In the genomic region with DNA sequence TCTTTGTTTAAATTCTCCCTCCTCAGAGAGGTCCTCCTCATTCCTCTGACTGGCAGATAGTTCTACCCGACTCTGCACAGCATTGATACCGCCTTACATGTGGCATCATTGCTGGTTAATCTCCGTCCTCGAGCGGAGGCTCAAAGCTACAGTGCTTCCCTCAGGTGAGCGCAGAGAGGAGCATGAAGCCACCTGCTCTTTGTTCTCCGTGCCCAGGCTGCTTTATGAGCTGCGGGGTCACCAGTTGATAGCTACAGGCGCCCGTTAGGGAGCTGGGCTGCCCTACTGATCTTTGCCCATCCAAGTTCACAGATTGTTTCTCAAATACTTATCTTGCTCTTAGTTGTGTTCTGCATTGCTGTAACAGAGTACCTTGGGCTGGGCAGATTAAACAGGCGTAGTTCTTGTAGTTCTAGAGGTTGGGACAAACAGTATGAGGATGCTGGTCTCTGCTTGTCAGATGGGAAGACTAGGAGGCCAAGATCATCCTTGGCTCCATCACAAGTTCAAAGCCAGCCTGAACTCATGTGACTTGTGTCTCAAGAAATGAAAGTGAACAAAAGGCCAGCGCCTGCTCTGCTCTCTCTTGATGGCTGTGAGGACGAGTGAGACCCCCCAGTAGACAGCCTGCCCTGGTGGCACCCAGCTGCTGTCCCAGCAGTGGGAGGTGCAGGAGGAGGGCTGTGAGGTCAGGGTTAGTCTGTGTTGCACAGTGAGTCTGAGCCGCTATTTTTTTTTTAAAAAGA, we compare ENCODE assay signal across 29 mouse cellular contexts. TPM values are rescaled to one million over a fixed set of nuclear protein-coding genes. Genes with fewer than 3 reads are reported as not detected.
"Had no signal": no experiment of that assay in that cellular context is flagged by ENCODE, and none has a peak within 500 bp of the region (broad histone marks: within the 10 kb centered on the region; RNA-seq: fewer than 3 reads in every experiment).

No protein-coding gene starts in this region.

- ATAC-seq: midbrain, embryonic 15.5 days had no signal

- H3K9ac ChIP-seq: limb, embryonic 13.5 days; liver, embryonic 13.5 days; lung, embryonic 14.5 days; midbrain, embryonic 12.5 days; midbrain, embryonic 15.5 days; neural tube, embryonic 12.5 days; neural tube, embryonic 15.5 days; stomach, embryonic 15.5 days had no signal

- H3K27ac ChIP-seq: kidney, postnatal 0 days; limb, embryonic 10.5 days; limb, embryonic 13.5 days; liver, embryonic 13.5 days; midbrain, embryonic 12.5 days; midbrain, embryonic 15.5 days; neural tube, embryonic 12.5 days; neural tube, embryonic 15.5 days had no signal

- H3K27me3 ChIP-seq: limb, embryonic 13.5 days; liver, embryonic 13.5 days; megakaryocyte, embryonic 14.5 days; midbrain, embryonic 12.5 days; midbrain, embryonic 15.5 days; neural tube, embryonic 12.5 days; neural tube, embryonic 15.5 days; stomach, embryonic 15.5 days had no signal

- H3K9me3 ChIP-seq: limb, embryonic 10.5 days; limb, embryonic 13.5 days; liver, embryonic 13.5 days; megakaryocyte, embryonic 14.5 days; midbrain, embryonic 12.5 days; midbrain, embryonic 15.5 days; neural tube, embryonic 12.5 days; neural tube, embryonic 15.5 days; stomach, embryonic 15.5 days had no signal

- H3K4me2 ChIP-seq: limb, embryonic 13.5 days; liver, embryonic 13.5 days; lung, embryonic 14.5 days; midbrain, embryonic 12.5 days; midbrain, embryonic 15.5 days; neural tube, embryonic 12.5 days; neural tube, embryonic 15.5 days; stomach, embryonic 15.5 days had no signal

- H3K4me3 ChIP-seq: limb, embryonic 10.5 days; limb, embryonic 13.5 days; liver, embryonic 13.5 days; midbrain, embryonic 12.5 days; midbrain, embryonic 15.5 days; neural tube, embryonic 12.5 days; neural tube, embryonic 15.5 days; stomach, embryonic 15.5 days had no signal

- DNase-seq: kidney, adult 2 months; kidney, postnatal 25 days; liver; liver, embryonic 13.5 days; lung, embryonic 14.5 days; lung, postnatal 10 days; lung, postnatal 36 days; retina, postnatal 1 day; right cerebral cortex, postnatal 25 days; spleen, adult 18-20 months; thymus, postnatal 25 days had no signal

RNA-seq across cellular contexts. Expression of gene Srarp, which starts 20.5 kb away (rescaled TPM):
- polyA plus RNA-seq: intestine, embryonic 14.5 days; kidney, embryonic 14.5 days; limb, embryonic 10.5 days; limb, embryonic 13.5 days; liver, embryonic 13.5 days; liver, embryonic 16.5 days; lung, embryonic 14.5 days; neural tube, embryonic 12.5 days; stomach, embryonic 15.5 days; thymus, postnatal 0 days had no signal

RNA-seq across cellular contexts. Expression of gene Hspb7, which starts 35.8 kb away (rescaled TPM):
- polyA plus RNA-seq: kidney, embryonic 14.5 days; midbrain, embryonic 15.5 days; neural tube, embryonic 12.5 days; thymus, postnatal 0 days had no signal

RNA-seq across cellular contexts. Expression of gene Clcnkb, which starts 40.6 kb away (rescaled TPM):
- total RNA-seq: layer of hippocampus, adult 8-10 months; layer of hippocampus, postnatal 14 days; left cerebral cortex, postnatal 25 days had no signal
- polyA plus RNA-seq: large intestine, adult 2 months; limb, embryonic 10.5 days; limb, embryonic 13.5 days; liver, embryonic 13.5 days; liver, embryonic 16.5 days; lung, embryonic 14.5 days; midbrain, embryonic 12.5 days; midbrain, embryonic 15.5 days; neural tube, embryonic 12.5 days; stomach, embryonic 15.5 days; thymus, postnatal 0 days had no signal

RNA-seq across cellular contexts. Expression of gene Clcnka, which starts 57.8 kb away (rescaled TPM):
- total RNA-seq: layer of hippocampus, adult 8-10 months; left cerebral cortex, postnatal 25 days had no signal
- polyA plus RNA-seq: intestine, embryonic 14.5 days; large intestine, adult 2 months; liver, embryonic 13.5 days; midbrain, embryonic 12.5 days; midbrain, embryonic 15.5 days; neural tube, embryonic 12.5 days; neural tube, embryonic 15.5 days; urinary bladder, adult 2 months had no signal
